Mouse (Mus musculus): Measurements from ENCODE around the gene Hnrnpa0. TPM values are rescaled to one million over a fixed set of nuclear protein-coding genes. Genes with fewer than 3 reads are reported as not detected.

Gene Hnrnpa0
- total RNA-seq, 1 experiment from 2014 or later: 121 TPM

Other genes with a start within 250 kb of the Hnrnpa0 start
- gene Spock1, start 220.2 kb downstream of the Hnrnpa0 start, total RNA-seq (2021): 13.1 and 15.0 TPM in 2 replicates
- 2.4 and 3.1 TPM in 2 replicates for gene Klhl3, start 15.0 kb downstream of the Hnrnpa0 start, total RNA-seq (2021)
- gene Idnk, start 29.1 kb upstream of the Hnrnpa0 start, total RNA-seq (2021): 45.4 and 48.0 TPM in 2 replicates
- 103 and 113 TPM in 2 replicates for gene Ubqln1, start 87.1 kb upstream of the Hnrnpa0 start, total RNA-seq (2021)
- 41.8 and 42.0 TPM in 2 replicates for gene Gkap1, start 147.1 kb upstream of the Hnrnpa0 start, total RNA-seq (2021)
- 1.5 and 1.7 TPM in 2 replicates for gene Kif27, start 230.6 kb upstream of the Hnrnpa0 start, total RNA-seq (2021)

Measured in adrenal gland, postnatal 14 days (tissue).